Mouse (Mus musculus) liver, embryonic 14.5 days (tissue): ENCODE measurements around the gene Rad51b.

Source experiments
- CTCF ChIP-seq: IDR thresholded peaks from 2 replicates; pipeline ENCODE4 v1.5.1; 2016; ENCODE audit warnings: antibody characterized with exemption, low read depth, control low read depth
- EP300 ChIP-seq: IDR thresholded peaks from 2 replicates; pipeline ENCODE4 v1.6.1; 2016; ENCODE audit warnings: antibody characterized with exemption, low read depth

DNA sequence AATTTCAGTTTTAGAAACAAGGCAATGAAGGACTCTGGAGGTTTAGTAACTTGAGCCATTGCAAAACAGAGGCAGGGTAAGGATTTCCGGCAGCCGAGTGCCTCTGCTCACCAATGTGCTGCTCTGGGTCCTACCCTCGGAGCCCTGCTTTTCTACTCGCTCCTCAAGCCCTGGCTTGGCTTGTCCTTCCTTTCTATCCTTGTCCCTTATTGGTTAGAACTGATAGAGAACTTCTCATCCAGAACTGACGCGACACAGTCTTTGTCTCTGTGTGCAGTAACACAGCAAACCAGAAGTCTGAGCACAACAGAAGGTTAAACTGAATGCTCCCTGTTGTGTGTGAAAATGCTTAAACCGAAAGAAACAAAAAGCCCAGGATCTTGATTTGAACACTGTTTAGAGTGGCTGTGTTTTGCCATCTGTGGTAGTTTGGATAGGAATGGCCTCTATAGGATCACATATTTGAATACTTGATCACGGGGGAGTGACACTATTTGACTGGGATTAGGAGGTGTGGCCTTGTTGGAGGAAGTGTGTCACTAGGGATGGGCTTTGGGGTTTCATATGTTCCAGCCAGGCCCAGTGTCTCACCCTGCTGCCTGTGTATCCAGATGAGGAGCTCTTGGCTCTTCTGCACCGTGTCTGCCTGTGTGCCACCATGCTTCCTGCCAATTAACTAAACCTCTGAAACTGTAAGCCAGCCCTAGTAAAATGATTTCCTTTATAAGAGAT, 389.7 kb downstream of the Rad51b start:
- TF ChIP-seq EP300 (no peak), CTCF (no peak)
